Mouse (Mus musculus): ENCODE measurements around the gene Tmem167.

- no peak for TF ChIP-seq POLR2A (IDR thresholded peaks at IDR 0.05; ENCODE audit: borderline replicate concordance, insufficient read depth, low read length)
- no peak for TF ChIP-seq CTCF (IDR thresholded peaks at IDR 0.05; ENCODE audit: borderline replicate concordance, insufficient read depth, low read depth, low read length)
Observed at GRCm38 (mm10) chr13:90170100-90170781, 81.3 kb downstream of the Tmem167 start.

Measured in cerebellum, adult 2 months (tissue).